Mouse (Mus musculus) ovary, postnatal 36 days (tissue): Measurements from ENCODE around the gene Olfr495.

Experiments used
- DNase-seq: peaks from one replicate; pipeline ENCODE4 v3.0.0; 2022; ENCODE audit warnings: low spot score, mixed read lengths

Gene Olfr495

GRCm38 (mm10) chr7:108392867-108393266 is at the start of gene Olfr495:
Gene Olfr495, plus strand, starts transcription at chr7:108393167.
- DNase-seq = no peak

- DNase-seq = no peak
Observed at GRCm38 (mm10) chr7:108346879-108347278, 46.1 kb upstream of the Olfr495 start, which contains the start of gene Olfr493. Gene Olfr493, minus strand, starts transcription at chr7:108346979.

- DNase-seq = no peak
Observed at GRCm38 (mm10) chr7:108365035-108365434, 27.9 kb upstream of the Olfr495 start, which contains the start of gene Olfr494. Gene Olfr494, plus strand, starts transcription at chr7:108365335.

- no peak for DNase-seq
Observed at GRCm38 (mm10) chr7:108420121-108420520, 27.2 kb downstream of the Olfr495 start, which contains the start of gene Olfr497. Gene Olfr497, plus strand, starts transcription at chr7:108420421.
